Mouse (Mus musculus) yolk sac, embryonic 10.5 days (tissue): ENCODE results near the gene Smim12.
A peak's percentile ranks its signal among the peaks of the same experiment; 100 is the strongest.

Experiments used
- DNase-seq: peaks from one replicate; pipeline ENCODE4 v3.0.0-alpha.2; 2017; ENCODE audit warnings: low spot score

Smim12 gene

GRCm38 (mm10) chr4:127243552-127243951 lies at the start of gene Smim12:
Gene Smim12, plus strand, starts transcription at chr4:127243784.
- DNase-seq: peak; percentile 94

- no peak for DNase-seq
These were observed 48.9 kb upstream of the Smim12 start for GRCm38 (mm10) chr4:127194477-127195269.

GRCm38 (mm10) chr4:127198609-127199008 lies 45.0 kb upstream of the Smim12 start:
- no peak for DNase-seq

DNA sequence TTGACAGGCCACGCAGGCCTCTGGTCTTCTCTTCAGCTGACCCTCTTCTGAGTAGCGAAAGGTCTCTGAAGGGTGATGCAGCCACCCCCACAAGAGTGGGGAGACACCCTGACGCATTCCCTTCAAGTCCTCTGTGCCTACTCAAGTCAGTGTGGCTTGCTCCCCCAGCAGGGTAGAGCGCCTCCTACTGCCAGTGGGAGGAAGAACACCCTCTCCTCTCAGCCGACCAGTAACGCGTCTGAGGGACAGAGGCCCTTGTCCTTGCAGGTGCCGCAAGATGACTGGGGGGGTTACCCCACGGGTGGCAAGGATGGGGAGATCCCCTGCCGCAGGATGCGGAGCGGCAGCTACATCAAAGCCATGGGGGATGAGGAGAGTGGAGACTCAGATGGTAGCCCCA lies 44.2 kb upstream of the Smim12 start:
- no peak for DNase-seq

DNA sequence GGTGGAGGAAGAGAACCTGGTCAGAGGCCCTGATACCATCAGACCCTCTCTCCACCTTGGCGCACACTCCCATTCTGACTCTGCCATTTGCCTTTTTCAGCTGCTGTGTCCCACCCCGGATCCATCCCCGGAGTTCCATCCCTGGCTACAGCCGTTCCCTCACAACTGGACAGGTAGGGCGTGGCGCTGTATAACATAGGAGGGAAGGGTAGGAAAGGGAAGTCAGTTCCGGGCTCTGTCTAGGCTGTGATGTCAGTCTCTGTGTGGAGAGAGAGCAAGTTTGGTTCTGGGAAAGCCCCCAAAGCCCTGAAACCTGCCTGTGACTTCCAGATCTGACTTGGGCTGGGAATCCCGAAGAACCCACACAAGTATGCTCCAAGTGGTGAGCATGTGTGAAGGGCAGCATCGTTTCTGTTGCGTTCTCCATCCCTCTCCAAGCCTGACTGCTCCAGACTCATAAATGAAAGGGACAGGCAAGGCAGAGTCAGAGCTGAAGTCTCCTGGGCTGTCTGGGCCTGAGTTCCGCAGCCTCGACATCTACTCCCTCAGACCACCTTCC lies 43.3 kb upstream of the Smim12 start:
- DNase-seq: no peak

DNA sequence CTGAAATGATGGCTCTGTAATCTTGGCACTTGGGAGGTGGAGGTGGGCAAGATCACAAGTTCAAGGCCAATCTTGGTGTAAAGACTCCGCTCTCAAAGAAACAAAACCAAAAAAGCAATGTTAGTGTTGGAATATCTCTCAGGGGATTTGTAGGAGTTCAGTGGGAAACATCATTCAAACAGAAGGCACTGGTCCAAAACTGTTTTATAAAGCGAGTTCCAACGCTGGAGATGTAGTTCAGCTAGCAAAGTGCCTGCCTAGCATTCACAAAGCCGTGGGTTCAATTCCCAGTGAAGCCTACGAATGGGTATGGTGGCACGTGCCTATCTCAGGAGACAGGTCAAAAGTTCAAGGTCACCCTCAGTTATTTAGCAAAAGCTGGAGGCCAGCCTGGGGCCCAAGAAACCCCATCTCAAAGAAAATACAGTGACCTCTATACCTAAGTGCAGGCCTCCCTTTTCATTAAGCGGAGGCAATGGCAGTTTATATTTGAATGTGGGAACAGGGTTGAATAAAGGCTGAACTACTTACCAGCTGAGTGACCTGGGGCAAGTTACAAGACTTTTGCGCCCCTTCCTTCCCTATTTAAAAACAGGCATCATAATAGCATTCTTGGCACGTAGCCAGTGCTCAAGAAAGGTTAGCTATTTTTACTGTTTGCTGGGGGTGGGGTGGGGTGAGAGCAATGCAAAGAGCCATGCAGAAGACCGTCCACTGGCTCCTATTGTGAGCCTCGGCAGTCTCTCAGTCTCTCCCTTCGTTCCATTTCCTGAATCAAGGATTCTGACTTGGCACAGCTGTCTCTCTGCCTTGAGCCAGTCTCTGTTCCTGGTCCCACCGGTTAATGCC lies 42.6 kb upstream of the Smim12 start:
- DNase-seq: no peak

DNA sequence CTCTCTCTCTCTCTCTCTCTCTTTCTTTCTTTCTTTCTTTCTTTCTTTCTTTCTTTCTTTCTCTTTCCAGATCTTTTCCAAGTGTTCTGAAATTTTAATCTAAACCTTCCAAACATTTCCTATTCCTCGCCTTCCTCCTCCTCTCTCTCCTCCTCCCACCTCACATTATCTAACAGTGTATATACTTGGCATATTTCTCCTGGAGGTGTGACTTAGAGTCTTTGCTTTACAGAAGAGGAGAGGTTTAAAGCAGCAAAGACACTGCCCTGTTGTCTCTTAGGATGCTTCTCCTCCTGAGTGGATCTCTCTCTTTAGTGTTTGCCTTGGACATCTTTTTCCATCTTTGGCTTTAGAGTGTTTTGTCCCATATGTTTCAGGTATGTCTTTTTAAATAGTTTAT lies 40.5 kb upstream of the Smim12 start:
- no peak for DNase-seq

DNA sequence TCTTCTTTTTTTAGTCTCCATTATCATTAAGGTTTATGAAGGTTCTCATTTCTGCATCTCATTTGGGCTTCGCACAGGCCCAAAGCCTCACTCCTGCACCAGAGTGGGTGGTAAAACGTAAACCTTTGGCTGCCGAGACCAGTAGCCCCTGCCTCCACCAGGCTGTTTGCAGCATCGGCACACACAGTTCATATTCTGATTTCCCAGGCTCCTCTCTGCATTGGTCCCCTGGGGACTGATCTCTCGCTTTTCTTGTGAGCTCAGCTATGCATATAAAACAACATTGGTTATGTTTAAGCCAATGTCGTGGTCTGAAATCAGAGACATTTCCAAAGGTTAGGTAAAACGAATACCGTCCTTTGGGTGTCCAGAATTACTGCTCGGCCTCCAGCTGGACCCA lies 32.3 kb upstream of the Smim12 start:
- DNase-seq: no peak

DNA sequence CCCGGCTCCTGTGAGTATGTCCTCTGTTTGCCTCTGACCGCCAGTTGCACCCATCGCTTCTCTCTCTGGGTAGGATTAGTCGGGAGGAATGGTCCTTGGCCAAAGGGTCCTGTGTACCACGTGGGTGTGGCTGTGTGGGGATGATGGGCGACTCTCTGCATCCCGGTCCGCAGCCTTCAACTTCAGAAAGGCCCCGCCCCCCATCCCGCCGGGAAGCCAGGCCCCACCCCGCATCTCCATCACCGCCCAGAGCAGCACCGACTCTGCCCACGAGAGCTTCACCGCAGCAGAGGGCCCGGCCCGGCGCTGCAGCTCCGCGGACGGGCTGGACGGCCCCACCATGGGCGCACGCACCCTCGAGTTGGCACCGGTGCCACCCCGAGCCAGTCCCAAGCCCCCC lies 29.1 kb upstream of the Smim12 start:
- no peak for DNase-seq

GRCm38 (mm10) chr4:127215103-127215502 lies 28.5 kb upstream of the Smim12 start:
- no peak for DNase-seq

DNA sequence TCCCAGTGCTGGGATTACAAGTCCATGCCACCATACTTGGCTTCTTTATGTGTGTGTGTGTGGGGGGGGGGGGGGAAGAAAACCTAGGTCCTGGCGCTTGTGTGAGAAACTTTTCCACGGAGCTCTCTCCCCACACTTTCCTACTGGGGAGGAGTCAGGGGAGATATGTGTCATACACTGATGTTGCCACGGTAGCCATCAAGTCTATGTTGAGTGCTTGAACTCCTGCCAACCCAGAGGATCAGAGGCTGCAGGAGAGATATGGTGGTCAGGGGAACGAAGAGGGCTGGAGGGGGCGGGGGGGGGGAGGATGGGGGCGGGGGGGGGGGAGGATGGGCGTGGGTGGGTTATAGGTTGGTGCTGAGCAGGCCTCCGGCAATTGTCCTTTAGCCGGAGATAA lies 27.8 kb upstream of the Smim12 start:
- no peak for DNase-seq

DNA sequence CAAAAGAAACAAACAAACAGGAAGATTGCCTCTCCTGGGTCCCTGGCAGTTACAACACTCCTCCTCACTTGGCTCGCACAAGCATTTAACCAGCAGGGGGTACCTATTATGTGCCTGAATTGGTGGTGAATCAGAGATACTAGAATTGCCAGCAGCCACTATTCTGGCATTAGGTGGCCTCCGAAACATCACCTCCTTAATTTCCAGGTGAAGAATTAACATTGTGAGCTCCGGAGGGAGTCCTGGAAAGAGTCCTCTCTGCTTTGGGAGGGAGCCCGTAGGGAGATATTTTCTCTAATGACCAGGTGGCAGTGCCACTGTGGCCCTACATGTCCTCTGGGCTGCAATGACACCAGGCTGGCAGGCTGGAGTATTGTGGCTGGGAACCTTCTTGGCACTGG lies 27.3 kb upstream of the Smim12 start:
- no peak for DNase-seq

DNA sequence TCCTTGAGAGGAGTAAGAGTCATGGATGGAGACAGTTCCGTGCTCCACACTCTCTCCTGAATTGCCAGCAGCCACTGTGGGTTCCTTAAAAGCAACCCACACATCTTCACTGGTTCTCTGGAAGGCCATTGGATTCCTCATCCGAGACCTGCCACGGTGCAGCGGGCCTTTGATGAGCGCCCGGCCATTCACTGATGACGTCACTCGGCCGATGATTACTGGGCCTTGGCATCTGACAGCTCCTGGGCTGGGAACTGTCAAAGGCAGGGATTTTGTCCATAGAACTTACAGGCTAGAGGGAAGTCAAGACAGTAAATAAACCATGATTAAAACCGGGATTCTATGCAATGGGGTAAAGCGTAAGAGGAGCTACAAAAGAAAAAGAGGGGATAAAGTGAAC lies 26.5 kb upstream of the Smim12 start:
- no peak for DNase-seq

DNA sequence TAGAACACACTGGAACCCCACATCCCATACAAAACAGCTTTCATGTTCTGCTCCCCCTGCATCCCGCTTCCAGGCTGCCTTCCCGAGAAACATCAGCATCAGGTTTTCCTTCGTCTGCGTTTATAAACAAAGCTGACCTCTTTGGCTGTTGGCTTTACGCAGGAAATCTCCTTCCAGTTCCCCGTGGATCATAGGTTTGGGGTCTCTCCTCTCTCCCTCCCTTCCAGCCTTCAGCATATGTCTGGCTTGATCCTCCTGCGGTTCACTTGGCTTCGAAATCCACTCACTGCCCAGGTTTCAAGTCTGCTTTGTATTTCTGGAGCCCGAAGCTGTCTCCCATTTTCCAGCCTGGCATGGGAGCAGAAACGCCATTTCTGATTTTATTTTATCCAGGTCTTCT lies 20.3 kb upstream of the Smim12 start:
- DNase-seq: no peak

DNA sequence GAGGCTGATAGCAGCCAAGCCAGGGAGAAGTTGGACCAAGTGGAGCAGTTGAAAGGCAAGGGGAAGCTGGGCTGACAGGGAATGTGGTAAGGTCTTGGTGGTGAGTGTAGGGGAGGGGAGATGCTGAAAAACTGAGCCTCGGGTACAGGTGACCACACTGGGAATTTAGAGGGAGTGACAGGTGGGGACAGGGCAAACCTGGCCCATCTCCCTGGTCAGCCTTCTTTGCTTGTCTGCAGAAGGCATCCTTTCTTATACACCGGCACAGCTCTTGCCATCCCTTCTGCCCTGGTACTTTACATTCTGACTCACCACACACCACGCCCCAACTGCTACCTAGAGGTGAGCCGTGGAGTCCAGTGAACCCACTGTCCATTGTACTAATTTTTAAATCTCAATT lies 19.8 kb upstream of the Smim12 start:
- DNase-seq: no peak

- no peak for DNase-seq
These were observed 19.0 kb upstream of the Smim12 start for GRCm38 (mm10) chr4:127224444-127225100.

DNA sequence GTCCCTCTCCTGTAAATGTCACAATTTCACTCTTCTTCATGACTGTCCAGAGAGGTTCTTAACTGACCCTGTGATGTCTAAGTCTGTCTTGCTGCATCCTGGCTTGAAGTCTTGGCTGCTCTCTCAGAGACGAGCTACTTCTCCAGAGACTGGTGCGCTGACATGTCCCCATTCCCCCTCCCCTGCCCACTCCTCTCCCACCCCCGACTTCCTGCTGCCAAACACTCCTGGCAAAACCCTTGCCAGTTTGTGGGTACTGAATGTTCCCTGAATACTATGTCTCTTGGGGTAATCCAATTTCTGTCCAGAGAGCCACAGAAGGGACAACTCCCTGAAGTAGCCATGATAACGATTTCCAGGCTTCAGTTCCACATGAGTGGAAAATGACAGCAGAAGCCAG lies 17.5 kb upstream of the Smim12 start:
- no peak for DNase-seq

DNA sequence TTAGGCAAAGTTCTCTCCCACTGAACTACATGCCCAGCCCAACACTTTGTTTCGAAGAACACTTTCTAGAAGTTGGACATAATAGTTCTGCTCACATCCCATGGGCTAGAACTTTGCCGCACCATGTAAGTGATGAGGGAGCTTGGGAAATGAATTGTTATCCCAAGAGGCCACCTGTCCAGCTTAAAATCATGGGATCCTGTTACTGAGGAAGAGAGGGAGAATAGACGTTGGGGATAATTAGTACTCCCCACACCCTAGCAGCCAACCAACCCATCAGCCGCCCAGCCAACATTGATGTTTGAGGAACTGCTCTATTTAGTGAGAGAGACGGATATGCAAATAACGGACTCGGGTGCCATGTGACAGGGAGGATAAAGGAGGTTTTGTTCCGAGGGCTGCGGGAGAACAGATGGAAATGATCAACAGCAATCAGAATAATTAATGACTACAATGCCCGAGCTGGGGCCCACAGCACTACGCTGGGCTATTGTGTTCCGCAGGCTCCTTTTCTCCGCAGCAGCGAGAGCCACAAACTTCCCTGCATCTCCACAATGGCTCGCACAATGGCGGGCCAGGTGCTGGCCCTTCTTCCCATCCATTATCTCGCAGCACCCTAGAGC lies 16.4 kb upstream of the Smim12 start:
- DNase-seq: no peak

DNA sequence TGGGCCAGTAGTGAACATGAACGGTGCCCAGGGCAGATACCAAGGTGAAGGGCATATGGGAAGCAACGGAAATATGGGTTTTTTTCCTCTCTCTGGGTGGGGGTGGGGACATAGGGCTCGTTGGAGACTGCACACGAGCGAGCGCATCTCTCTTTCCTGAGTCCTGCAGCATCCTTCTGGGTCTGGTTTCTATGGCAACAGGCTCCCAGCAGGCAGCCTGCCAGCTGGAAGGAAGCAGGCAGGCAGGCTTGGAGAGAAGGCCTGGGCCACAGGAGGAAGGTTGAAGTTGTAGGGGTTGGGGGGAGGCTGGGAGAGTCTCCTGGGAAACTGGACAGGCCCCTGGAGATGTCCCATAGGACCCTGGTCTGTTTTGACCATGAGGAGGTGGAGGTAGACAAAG lies 11.6 kb upstream of the Smim12 start:
- DNase-seq: no peak

DNA sequence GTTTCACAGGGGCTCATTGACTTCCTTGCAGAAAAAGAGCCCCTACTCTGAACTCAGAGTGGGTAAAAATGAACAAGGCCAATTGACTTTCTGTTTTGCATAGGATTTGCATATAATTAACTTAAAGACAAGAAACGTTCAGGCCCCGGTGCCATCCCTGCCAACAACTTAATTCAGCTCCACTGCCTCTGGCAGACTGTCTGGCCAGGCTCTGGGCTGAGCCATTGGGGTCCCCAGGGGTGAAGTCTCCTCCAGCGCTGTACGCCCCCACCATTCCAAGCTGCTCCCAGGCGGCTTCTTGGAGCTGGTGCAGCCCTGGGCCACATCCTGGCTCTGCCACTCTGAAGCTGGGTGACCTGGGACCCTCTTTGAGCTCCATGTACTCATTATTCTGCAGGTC lies 11.0 kb upstream of the Smim12 start:
- DNase-seq: no peak

DNA sequence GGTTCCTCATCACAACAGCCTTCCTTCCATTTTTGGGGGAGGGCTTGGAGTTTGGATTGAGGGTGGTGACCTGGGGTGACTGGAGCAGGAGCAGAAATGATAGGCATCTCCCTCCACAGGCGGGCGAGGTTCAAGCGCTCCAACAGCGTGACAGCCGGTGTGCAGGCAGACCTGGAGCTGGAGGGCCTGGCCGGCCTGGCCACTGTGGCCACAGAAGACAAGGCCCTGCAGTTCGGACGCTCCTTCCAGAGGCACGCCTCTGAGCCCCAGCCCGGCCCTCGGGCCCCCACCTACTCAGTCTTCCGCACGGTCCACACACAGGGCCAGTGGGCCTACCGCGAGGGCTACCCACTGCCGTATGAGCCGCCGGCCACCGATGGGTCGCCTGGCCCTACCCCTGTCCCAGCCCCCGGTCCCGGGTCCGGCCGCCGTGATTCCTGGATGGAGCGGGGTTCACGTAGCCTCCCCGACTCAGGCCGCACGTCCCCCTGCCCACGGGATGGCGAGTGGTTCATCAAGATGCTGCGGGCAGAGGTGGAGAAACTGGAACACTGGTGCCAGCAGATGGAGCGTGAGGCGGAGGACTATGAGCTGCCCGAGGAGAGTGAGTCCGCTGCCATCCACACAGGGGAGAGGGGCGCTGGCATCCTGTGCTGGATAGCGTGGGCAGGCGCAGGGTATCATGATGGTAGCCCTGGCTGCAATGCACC lies 10.0 kb upstream of the Smim12 start:
- DNase-seq: no peak
